Mouse (Mus musculus): Measurements from ENCODE around the gene Tssk1. TPM values are rescaled to one million over a fixed set of nuclear protein-coding genes. Genes with fewer than 3 reads are reported as not detected.

Tssk1 gene
- polyA plus RNA-seq, 1 experiment: not detected

GRCm38 (mm10) chr16:17853263-17853662 lies 40.8 kb upstream of the Tssk1 start:
- H3K27me3 ChIP-seq (ENCODE audit: control insufficient read depth, insufficient read depth, low read length, poor library complexity, severe bottlenecking): no peaks in the 10 kb centered on the region
- no peak overlapping the region for H3K27ac ChIP-seq (ENCODE audit: insufficient read depth, low read length)
- H3K9me3 ChIP-seq (replicated peaks; ENCODE audit: control insufficient read depth, insufficient read depth, low read length, poor library complexity, severe bottlenecking): no peaks in the 10 kb centered on the region
- no peak overlapping the region for H3K4me3 ChIP-seq (ENCODE audit: low read depth, low read length)
- no peaks in the 10 kb centered on the region for H3K4me1 ChIP-seq (ENCODE audit: control insufficient read depth, insufficient read depth, low read length)
- no peak for TF ChIP-seq CTCF (IDR thresholded peaks at IDR 0.05; ENCODE audit: low read depth, low read length)
- no peak for TF ChIP-seq EP300 (IDR thresholded peaks at IDR 0.05; ENCODE audit: insufficient read depth, low read depth, low read length)
- no peak for TF ChIP-seq POLR2A (IDR thresholded peaks at IDR 0.05; ENCODE audit: insufficient read depth, low read length)
- H3K9ac ChIP-seq (ENCODE audit: low read depth, poor library complexity, severe bottlenecking): no peak overlapping the region
- H3K36me3 ChIP-seq (ENCODE audit: control insufficient read depth, insufficient read depth, low read length, poor library complexity, severe bottlenecking): peaks cover 30% of the 10 kb centered on the region

GRCm38 (mm10) chr16:17857157-17857556 lies 36.9 kb upstream of the Tssk1 start:
- TF ChIP-seq CTCF (IDR thresholded peaks at IDR 0.05; ENCODE audit: low read depth, low read length) (no peak), POLR2A (IDR thresholded peaks at IDR 0.05; ENCODE audit: insufficient read depth, low read length) (no peak), EP300 (IDR thresholded peaks at IDR 0.05; ENCODE audit: insufficient read depth, low read depth, low read length) (no peak)
- Histone ChIP-seq H3K4me1 (ENCODE audit: control insufficient read depth, insufficient read depth, low read length) (no peaks in the 10 kb centered on the region), H3K27me3 (ENCODE audit: control insufficient read depth, insufficient read depth, low read length, poor library complexity, severe bottlenecking) (no peaks in the 10 kb centered on the region), H3K4me3 (ENCODE audit: low read depth, low read length) (no peak overlapping the region), H3K36me3 (ENCODE audit: control insufficient read depth, insufficient read depth, low read length, poor library complexity, severe bottlenecking) (peaks cover 24% of the 10 kb centered on the region), H3K27ac (ENCODE audit: insufficient read depth, low read length) (no peak overlapping the region), H3K9me3 (replicated peaks; ENCODE audit: control insufficient read depth, insufficient read depth, low read length, poor library complexity, severe bottlenecking) (no peaks in the 10 kb centered on the region), H3K9ac (ENCODE audit: low read depth, poor library complexity, severe bottlenecking) (no peak overlapping the region)

GRCm38 (mm10) chr16:17858592-17858991 lies 35.4 kb upstream of the Tssk1 start:
- no peak for TF ChIP-seq POLR2A (IDR thresholded peaks at IDR 0.05; ENCODE audit: insufficient read depth, low read length)
- no peak for TF ChIP-seq EP300 (IDR thresholded peaks at IDR 0.05; ENCODE audit: insufficient read depth, low read depth, low read length)
- peak; percentile 56 for TF ChIP-seq CTCF (IDR thresholded peaks at IDR 0.05; ENCODE audit: low read depth, low read length)
- Histone ChIP-seq H3K4me3 (ENCODE audit: low read depth, low read length) (no peak overlapping the region), H3K36me3 (ENCODE audit: control insufficient read depth, insufficient read depth, low read length, poor library complexity, severe bottlenecking) (peaks cover 24% of the 10 kb centered on the region), H3K9me3 (replicated peaks; ENCODE audit: control insufficient read depth, insufficient read depth, low read length, poor library complexity, severe bottlenecking) (no peaks in the 10 kb centered on the region), H3K27ac (ENCODE audit: insufficient read depth, low read length) (no peak overlapping the region), H3K4me1 (ENCODE audit: control insufficient read depth, insufficient read depth, low read length) (no peaks in the 10 kb centered on the region), H3K27me3 (ENCODE audit: control insufficient read depth, insufficient read depth, low read length, poor library complexity, severe bottlenecking) (no peaks in the 10 kb centered on the region), H3K9ac (ENCODE audit: low read depth, poor library complexity, severe bottlenecking) (no peak overlapping the region)

GRCm38 (mm10) chr16:17865293-17865692 lies 28.7 kb upstream of the Tssk1 start:
- Histone ChIP-seq H3K36me3 (ENCODE audit: control insufficient read depth, insufficient read depth, low read length, poor library complexity, severe bottlenecking) (no peaks in the 10 kb centered on the region; the same call in 1 of the 2 replicates), H3K4me1 (ENCODE audit: control insufficient read depth, insufficient read depth, low read length) (no peaks in the 10 kb centered on the region), H3K27ac (ENCODE audit: insufficient read depth, low read length) (no peak overlapping the region), H3K9ac (ENCODE audit: low read depth, poor library complexity, severe bottlenecking) (no peak overlapping the region), H3K27me3 (ENCODE audit: control insufficient read depth, insufficient read depth, low read length, poor library complexity, severe bottlenecking) (no peaks in the 10 kb centered on the region), H3K4me3 (ENCODE audit: low read depth, low read length) (no peak overlapping the region), H3K9me3 (replicated peaks; ENCODE audit: control insufficient read depth, insufficient read depth, low read length, poor library complexity, severe bottlenecking) (no peaks in the 10 kb centered on the region)
- TF ChIP-seq EP300 (IDR thresholded peaks at IDR 0.05; ENCODE audit: insufficient read depth, low read depth, low read length) (no peak), CTCF (IDR thresholded peaks at IDR 0.05; ENCODE audit: low read depth, low read length) (no peak), POLR2A (IDR thresholded peaks at IDR 0.05; ENCODE audit: insufficient read depth, low read length) (no peak)

- H3K27ac ChIP-seq (ENCODE audit: insufficient read depth, low read length): no peak overlapping the region
- no peaks in the 10 kb centered on the region for H3K9me3 ChIP-seq (replicated peaks; ENCODE audit: control insufficient read depth, insufficient read depth, low read length, poor library complexity, severe bottlenecking)
- H3K4me3 ChIP-seq (ENCODE audit: low read depth, low read length): no peak overlapping the region
- no peaks in the 10 kb centered on the region for H3K27me3 ChIP-seq (ENCODE audit: control insufficient read depth, insufficient read depth, low read length, poor library complexity, severe bottlenecking)
- TF ChIP-seq POLR2A (IDR thresholded peaks at IDR 0.05; ENCODE audit: insufficient read depth, low read length) (no peak), CTCF (IDR thresholded peaks at IDR 0.05; ENCODE audit: low read depth, low read length) (no peak), EP300 (IDR thresholded peaks at IDR 0.05; ENCODE audit: insufficient read depth, low read depth, low read length) (no peak)
- H3K9ac ChIP-seq (ENCODE audit: low read depth, poor library complexity, severe bottlenecking): no peak overlapping the region
- H3K4me1 ChIP-seq (ENCODE audit: control insufficient read depth, insufficient read depth, low read length): no peaks in the 10 kb centered on the region
- no peaks in the 10 kb centered on the region; the same call in 1 of the 2 replicates for H3K36me3 ChIP-seq (ENCODE audit: control insufficient read depth, insufficient read depth, low read length, poor library complexity, severe bottlenecking)
These were observed 28.3 kb upstream of the Tssk1 start for GRCm38 (mm10) chr16:17865770-17866169.

- no peak overlapping the region for H3K27ac ChIP-seq (ENCODE audit: insufficient read depth, low read length)
- TF ChIP-seq POLR2A (IDR thresholded peaks at IDR 0.05; ENCODE audit: insufficient read depth, low read length): no peak
- TF ChIP-seq EP300 (IDR thresholded peaks at IDR 0.05; ENCODE audit: insufficient read depth, low read depth, low read length): no peak
- no peak for TF ChIP-seq CTCF (IDR thresholded peaks at IDR 0.05; ENCODE audit: low read depth, low read length)
- peaks cover 5% of the 10 kb centered on the region; the same call in 1 of the 2 replicates for H3K36me3 ChIP-seq (ENCODE audit: control insufficient read depth, insufficient read depth, low read length, poor library complexity, severe bottlenecking)
- H3K9ac ChIP-seq (ENCODE audit: low read depth, poor library complexity, severe bottlenecking): no peak overlapping the region
- no peaks in the 10 kb centered on the region for H3K9me3 ChIP-seq (replicated peaks; ENCODE audit: control insufficient read depth, insufficient read depth, low read length, poor library complexity, severe bottlenecking)
- H3K4me3 ChIP-seq (ENCODE audit: low read depth, low read length): no peak overlapping the region
- H3K4me1 ChIP-seq (ENCODE audit: control insufficient read depth, insufficient read depth, low read length): no peaks in the 10 kb centered on the region
- H3K27me3 ChIP-seq (ENCODE audit: control insufficient read depth, insufficient read depth, low read length, poor library complexity, severe bottlenecking): no peaks in the 10 kb centered on the region
These were observed 22.8 kb upstream of the Tssk1 start for GRCm38 (mm10) chr16:17871248-17871647.

All from ES-Bruce4 (cell line).